Mouse (Mus musculus) megakaryocyte, embryonic 14.5 days (primary cell): ENCODE results near the gene Uba1.

ENCODE experiments used
- FLI1 ChIP-seq: IDR thresholded peaks from 2 replicates; pipeline ENCODE4 v1.6.1; 2012; ENCODE audit warnings: low read length, inconsistent platforms, mixed read lengths
- GATA1 ChIP-seq: IDR thresholded peaks from 3 replicates; pipeline ENCODE4 v1.6.1; 2012; ENCODE audit warnings: mixed read lengths, low read length, inconsistent platforms, borderline replicate concordance

GRCm38 (mm10) chrX:20662317-20662715 lies 4.2 kb downstream of the Uba1 start:
- TF ChIP-seq GATA1 (no peak), FLI1 (no peak)
